Mouse (Mus musculus): ENCODE data around the gene Rad51b. TPM values are rescaled to one million over a fixed set of nuclear protein-coding genes. Genes with fewer than 3 reads are reported as not detected.

Rad51b gene
- polyA plus RNA-seq, 1 experiment from 2014 or later = 8.0 TPM

DNA sequence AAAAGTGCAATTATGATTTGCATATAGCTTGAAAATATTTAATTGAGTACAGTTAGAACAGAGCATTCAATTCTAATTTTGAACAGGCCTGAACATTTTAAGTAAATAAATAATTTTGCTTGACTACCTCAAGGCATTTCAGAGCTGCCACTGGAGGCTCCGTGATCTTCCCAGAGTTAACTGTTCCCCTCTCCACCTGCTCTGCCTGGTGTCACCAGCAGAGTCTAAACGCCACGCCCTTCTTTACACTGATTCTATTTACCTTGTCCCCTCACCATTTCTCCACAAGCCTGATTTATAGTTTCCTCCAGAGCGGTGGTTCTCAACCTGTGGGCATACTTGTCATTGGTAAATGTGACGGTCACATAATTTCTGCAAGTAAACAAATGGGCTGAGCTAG lies 88.1 kb downstream of the Rad51b start:
- Histone ChIP-seq H3K9me3 (ENCODE audit: low read depth, low read length) (no peaks in the 10 kb centered on the region), H3K27me3 (ENCODE audit: insufficient read depth, low read length) (no peaks in the 10 kb centered on the region), H3K27ac (ENCODE audit: low read depth) (peak overlapping the region; percentile 90), H3K4me2 (peak overlapping the region; percentile 39; the same call in 1 of the 2 replicates), H3K4me3 (ENCODE audit: low read depth, low read length) (no peak overlapping the region), H3K36me3 (ENCODE audit: insufficient read depth) (no peaks in the 10 kb centered on the region), H3K9ac (no peak overlapping the region), H3K4me1 (ENCODE audit: insufficient read depth) (peaks cover 45% of the 10 kb centered on the region)
- 47% methylated on average over 5 of the region's 5 CpGs for WGBS
- DNase-seq (no peak), ATAC-seq (ENCODE audit: insufficient read depth) (no peak)
- TF ChIP-seq CTCF (IDR thresholded peaks at IDR 0.05; ENCODE audit: low read depth) = no peak

GRCm38 (mm10) chr12:79387886-79388285 lies 90.8 kb downstream of the Rad51b start:
- no peak overlapping the region for H3K4me3 ChIP-seq (ENCODE audit: low read depth, low read length)
- 35% methylated on average over 6 of the region's 6 CpGs for WGBS
- H3K27ac ChIP-seq (ENCODE audit: low read depth) = peak overlapping the region; percentile 69
- H3K9ac ChIP-seq = no peak overlapping the region
- no peaks in the 10 kb centered on the region for H3K9me3 ChIP-seq (ENCODE audit: low read depth, low read length)
- DNase-seq = peak; percentile 86
- no peak overlapping the region for H3K4me2 ChIP-seq
- peaks cover 33% of the 10 kb centered on the region for H3K4me1 ChIP-seq (ENCODE audit: insufficient read depth)
- H3K27me3 ChIP-seq (ENCODE audit: insufficient read depth, low read length) = no peaks in the 10 kb centered on the region
- no peak for TF ChIP-seq CTCF (IDR thresholded peaks at IDR 0.05; ENCODE audit: low read depth)
- peak; percentile 75 for ATAC-seq (ENCODE audit: insufficient read depth)
- H3K36me3 ChIP-seq (ENCODE audit: insufficient read depth) = no peaks in the 10 kb centered on the region

GRCm38 (mm10) chr12:79389251-79389650 lies 92.2 kb downstream of the Rad51b start:
- TF ChIP-seq CTCF (IDR thresholded peaks at IDR 0.05; ENCODE audit: low read depth) = no peak
- DNase-seq (peak; percentile 50), ATAC-seq (ENCODE audit: insufficient read depth) (no peak)
- H3K27me3 ChIP-seq (ENCODE audit: insufficient read depth, low read length) = no peaks in the 10 kb centered on the region
- H3K36me3 ChIP-seq (ENCODE audit: insufficient read depth) = no peaks in the 10 kb centered on the region
- 67% methylated on average over 3 of the region's 3 CpGs for whole genome bisulfite sequencing
- H3K4me1 ChIP-seq (ENCODE audit: insufficient read depth) = peaks cover 23% of the 10 kb centered on the region
- H3K27ac ChIP-seq (ENCODE audit: low read depth) = peak overlapping the region; percentile 86
- H3K4me3 ChIP-seq (ENCODE audit: low read depth, low read length) = no peak overlapping the region
- H3K9me3 ChIP-seq (ENCODE audit: low read depth, low read length) = no peaks in the 10 kb centered on the region
- H3K4me2 ChIP-seq = no peak overlapping the region
- H3K9ac ChIP-seq = no peak overlapping the region

DNA sequence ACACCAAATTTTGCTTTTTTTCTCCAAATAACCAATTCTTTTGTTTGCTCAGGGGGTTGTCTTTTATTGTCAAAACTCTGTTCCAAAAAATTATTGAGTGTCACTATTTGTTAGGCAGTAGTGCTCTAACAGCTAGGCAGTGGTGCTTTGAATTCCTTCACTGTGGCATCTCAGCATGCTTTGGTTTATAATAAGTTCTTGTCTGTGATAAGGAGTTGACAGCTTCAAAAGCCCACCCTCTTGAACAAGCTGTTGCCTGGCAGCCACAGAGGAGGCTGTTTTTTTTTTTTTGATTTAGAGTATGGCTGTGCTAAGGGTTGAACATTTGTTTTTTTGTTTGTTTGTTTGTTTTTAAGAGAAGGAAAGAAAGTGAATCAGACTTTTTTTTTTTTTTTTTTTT lies 92.9 kb downstream of the Rad51b start:
- TF ChIP-seq CTCF (IDR thresholded peaks at IDR 0.05; ENCODE audit: low read depth) = no peak
- Histone ChIP-seq H3K27me3 (ENCODE audit: insufficient read depth, low read length) (no peaks in the 10 kb centered on the region), H3K27ac (ENCODE audit: low read depth) (peak overlapping the region; percentile 86), H3K4me3 (ENCODE audit: low read depth, low read length) (no peak overlapping the region), H3K9ac (no peak overlapping the region), H3K4me1 (ENCODE audit: insufficient read depth) (peaks cover 20% of the 10 kb centered on the region), H3K36me3 (ENCODE audit: insufficient read depth) (no peaks in the 10 kb centered on the region), H3K9me3 (ENCODE audit: low read depth, low read length) (peaks cover 2% of the 10 kb centered on the region; the same call in 1 of the 2 replicates), H3K4me2 (no peak overlapping the region)
- ATAC-seq (ENCODE audit: insufficient read depth) (peak; percentile 79), DNase-seq (peak; percentile 84)

DNA sequence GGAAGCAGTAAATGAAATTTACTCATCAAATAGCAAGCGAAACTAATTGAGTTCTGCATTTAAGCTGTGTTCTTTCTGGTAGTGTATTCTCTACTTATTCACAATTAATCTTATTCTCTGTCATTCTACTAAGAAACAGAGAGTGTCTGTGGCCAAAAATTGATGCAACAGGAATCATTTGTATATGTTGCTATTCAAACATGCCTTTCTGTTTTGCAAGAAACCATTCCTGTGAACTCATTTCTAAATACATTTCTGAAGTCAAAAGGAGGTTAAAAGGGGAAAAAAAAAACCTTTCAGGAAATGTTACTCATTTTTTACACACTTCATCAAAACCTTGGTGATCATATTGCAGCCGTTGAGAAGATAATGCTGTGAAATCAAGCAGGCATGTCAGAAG lies 96.6 kb downstream of the Rad51b start:
- H3K4me3 ChIP-seq (ENCODE audit: low read depth, low read length) = no peak overlapping the region
- H3K27ac ChIP-seq (ENCODE audit: low read depth) = peak overlapping the region; percentile 60; the same call in 1 of the 2 replicates
- no peaks in the 10 kb centered on the region for H3K36me3 ChIP-seq (ENCODE audit: insufficient read depth)
- ATAC-seq (ENCODE audit: insufficient read depth) (no peak), DNase-seq (peak; percentile 78)
- H3K4me1 ChIP-seq (ENCODE audit: insufficient read depth) = peaks cover 5% of the 10 kb centered on the region; the same call in 1 of the 2 replicates
- peaks cover 4% of the 10 kb centered on the region; the same call in 1 of the 2 replicates for H3K9me3 ChIP-seq (ENCODE audit: low read depth, low read length)
- WGBS = 35% methylated on average over 2 of the region's 2 CpGs
- no peak overlapping the region for H3K9ac ChIP-seq
- TF ChIP-seq CTCF (IDR thresholded peaks at IDR 0.05; ENCODE audit: low read depth) = no peak
- no peak overlapping the region for H3K4me2 ChIP-seq
- H3K27me3 ChIP-seq (ENCODE audit: insufficient read depth, low read length) = no peaks in the 10 kb centered on the region

GRCm38 (mm10) chr12:79403992-79404391 lies 106.9 kb downstream of the Rad51b start:
- no peaks in the 10 kb centered on the region for H3K27me3 ChIP-seq (ENCODE audit: insufficient read depth, low read length)
- no peak for TF ChIP-seq CTCF (IDR thresholded peaks at IDR 0.05; ENCODE audit: low read depth)
- H3K36me3 ChIP-seq (ENCODE audit: insufficient read depth) = no peaks in the 10 kb centered on the region
- DNase-seq = no peak
- no peak overlapping the region for H3K27ac ChIP-seq (ENCODE audit: low read depth)
- no peak overlapping the region for H3K9ac ChIP-seq
- H3K4me3 ChIP-seq (ENCODE audit: low read depth, low read length) = no peak overlapping the region
- H3K4me1 ChIP-seq (ENCODE audit: insufficient read depth) = no peaks in the 10 kb centered on the region
- 64% methylated on average over 3 of the region's 3 CpGs for WGBS
- H3K9me3 ChIP-seq (ENCODE audit: low read depth, low read length) = no peaks in the 10 kb centered on the region
- no peak overlapping the region for H3K4me2 ChIP-seq
- no peak for ATAC-seq (ENCODE audit: insufficient read depth)

GRCm38 (mm10) chr12:79404494-79404893 lies 107.4 kb downstream of the Rad51b start:
- Histone ChIP-seq H3K9ac (no peak overlapping the region), H3K36me3 (ENCODE audit: insufficient read depth) (no peaks in the 10 kb centered on the region), H3K27me3 (ENCODE audit: insufficient read depth, low read length) (no peaks in the 10 kb centered on the region), H3K27ac (ENCODE audit: low read depth) (no peak overlapping the region), H3K4me2 (no peak overlapping the region), H3K9me3 (ENCODE audit: low read depth, low read length) (no peaks in the 10 kb centered on the region), H3K4me3 (ENCODE audit: low read depth, low read length) (no peak overlapping the region), H3K4me1 (ENCODE audit: insufficient read depth) (no peaks in the 10 kb centered on the region)
- 15% methylated on average over 1 of the region's 1 CpGs for WGBS
- no peak for TF ChIP-seq CTCF (IDR thresholded peaks at IDR 0.05; ENCODE audit: low read depth)
- no peak for ATAC-seq (ENCODE audit: insufficient read depth)
- DNase-seq = no peak

DNA sequence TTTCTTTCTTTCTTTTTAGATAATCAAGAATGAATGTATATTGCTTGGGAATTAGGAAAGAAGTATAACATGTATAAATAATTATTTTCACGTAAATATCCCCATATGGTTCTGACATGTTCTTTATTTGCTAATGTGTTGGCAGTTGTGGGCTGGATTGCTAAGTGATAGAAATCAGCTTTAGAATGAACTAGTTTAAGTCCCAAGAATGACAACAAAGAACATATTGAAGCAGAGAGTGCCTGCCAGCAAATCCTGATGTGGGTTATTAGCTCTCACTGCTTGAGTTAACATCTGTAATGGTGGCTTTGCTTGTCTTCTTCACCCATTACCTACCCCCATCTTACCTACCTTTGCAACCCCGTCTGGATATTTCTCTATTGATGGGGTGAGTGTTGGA lies 111.6 kb downstream of the Rad51b start:
- 30% methylated on average over 2 of the region's 2 CpGs for WGBS

More for the DNA sequence above, 111.6 kb downstream of the Rad51b start:
- ATAC-seq (ENCODE audit: insufficient read depth) = peak; percentile 14; the same call in 1 of the 2 replicates
- Histone ChIP-seq H3K4me3 (ENCODE audit: low read depth, low read length) (no peak overlapping the region), H3K27ac (ENCODE audit: low read depth) (peak overlapping the region; percentile 59; the same call in 1 of the 2 replicates), H3K9ac (no peak overlapping the region), H3K4me2 (no peak overlapping the region), H3K9me3 (ENCODE audit: low read depth, low read length) (no peaks in the 10 kb centered on the region), H3K36me3 (ENCODE audit: insufficient read depth) (no peaks in the 10 kb centered on the region), H3K27me3 (ENCODE audit: insufficient read depth, low read length) (no peaks in the 10 kb centered on the region), H3K4me1 (ENCODE audit: insufficient read depth) (peaks cover 8% of the 10 kb centered on the region; the same call in 1 of the 2 replicates)
- DNase-seq = peak; percentile 68
- no peak for TF ChIP-seq CTCF (IDR thresholded peaks at IDR 0.05; ENCODE audit: low read depth)

All from lung, embryonic 14.5 days (tissue).